Mouse (Mus musculus) induced T-regulatory cell, adult 2 months (primary cell): ENCODE results near the gene Ano4.

Experiments
- DNase-seq: peaks from one replicate; pipeline ENCODE4 v3.0.0-alpha.2; 2012; ENCODE audit warnings: low read depth

Ano4 gene

DNA sequence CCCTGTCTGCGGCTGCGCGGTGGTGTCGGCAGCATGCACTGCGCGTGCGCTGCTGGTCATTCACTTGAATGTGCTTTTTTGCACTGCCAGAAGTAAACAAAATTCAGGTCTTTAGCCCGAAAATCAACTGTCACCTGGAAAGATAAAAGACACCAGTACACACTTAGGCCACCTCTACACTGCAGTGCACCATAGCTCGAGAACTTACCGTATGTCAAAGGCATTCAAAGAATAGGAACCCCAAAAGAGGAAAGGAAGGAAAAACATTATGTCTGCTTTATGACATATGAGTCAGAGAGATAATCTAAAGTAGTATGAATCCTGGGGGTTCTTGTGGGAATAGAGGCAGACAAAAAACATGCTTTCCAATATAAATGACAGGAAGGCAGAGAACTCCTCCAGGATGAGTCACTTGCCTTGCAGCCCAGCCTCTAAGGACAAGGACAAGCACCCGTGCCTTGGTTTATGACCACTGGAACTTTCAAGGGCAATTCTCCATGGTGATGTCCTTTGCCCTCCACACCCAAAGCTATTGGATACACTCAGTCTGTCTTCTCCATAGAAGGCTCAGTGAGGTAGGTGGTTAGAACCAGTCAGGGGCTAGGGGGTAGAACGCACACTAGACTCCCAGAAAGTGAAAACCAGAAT is 394.8 kb downstream of the Ano4 start:
- no peak for DNase-seq
